Mouse (Mus musculus): ENCODE results near the gene Steap3. TPM values are rescaled to one million over a fixed set of nuclear protein-coding genes. Genes with fewer than 3 reads are reported as not detected.

Steap3 gene
- total RNA-seq, 2 experiments from 2014 or later: 26.9 to 32.1 TPM

DNA sequence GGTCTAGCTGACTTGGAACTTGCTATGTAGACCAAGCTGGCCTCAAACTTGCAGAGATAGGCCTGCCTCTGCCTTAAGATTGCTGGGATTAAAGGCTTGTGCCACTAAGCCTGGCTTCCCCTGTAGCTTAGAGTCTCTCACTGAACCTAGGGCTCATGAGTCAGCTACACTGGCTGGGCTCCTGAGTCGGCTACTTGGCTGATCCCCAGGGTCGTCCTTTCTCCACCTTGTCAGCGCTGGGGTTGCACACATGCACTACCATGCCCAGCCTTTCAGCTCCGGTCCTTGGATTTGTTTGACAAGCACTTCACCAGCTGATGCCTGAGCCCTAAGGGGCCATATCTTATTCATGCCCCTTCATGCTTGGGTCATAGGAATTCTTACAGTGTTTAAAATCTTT lies 104.5 kb downstream of the Steap3 start:
- DNase-seq: no peak
- intact Hi-C loops (cut with DNase I): no loop called here

- intact Hi-C loops (cut with DNase I): no loop called here
- no peak for DNase-seq
Measured at GRCm38 (mm10) chr1:120162616-120163015, 109.9 kb downstream of the Steap3 start.

DNA sequence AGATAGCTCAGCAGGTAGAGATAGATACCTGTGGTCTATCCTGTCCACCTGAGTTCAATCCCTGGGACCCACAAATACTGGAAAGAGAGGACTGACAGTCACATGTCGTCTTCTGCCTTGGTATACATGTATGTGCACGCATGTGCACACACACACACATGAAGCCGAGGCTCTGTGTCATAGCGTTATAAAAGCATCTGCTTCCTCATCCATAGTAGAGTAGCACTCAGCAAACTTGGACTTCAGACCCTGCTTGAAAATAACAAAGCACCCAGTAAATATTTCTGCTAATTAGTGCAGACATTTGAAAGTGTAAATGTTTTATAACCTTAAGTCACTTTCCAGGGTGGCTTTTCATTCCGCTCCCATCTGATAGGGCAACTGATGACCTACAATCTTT lies 111.0 kb downstream of the Steap3 start:
- intact Hi-C loops (cut with DNase I): no loop called here
- DNase-seq: no peak

DNA sequence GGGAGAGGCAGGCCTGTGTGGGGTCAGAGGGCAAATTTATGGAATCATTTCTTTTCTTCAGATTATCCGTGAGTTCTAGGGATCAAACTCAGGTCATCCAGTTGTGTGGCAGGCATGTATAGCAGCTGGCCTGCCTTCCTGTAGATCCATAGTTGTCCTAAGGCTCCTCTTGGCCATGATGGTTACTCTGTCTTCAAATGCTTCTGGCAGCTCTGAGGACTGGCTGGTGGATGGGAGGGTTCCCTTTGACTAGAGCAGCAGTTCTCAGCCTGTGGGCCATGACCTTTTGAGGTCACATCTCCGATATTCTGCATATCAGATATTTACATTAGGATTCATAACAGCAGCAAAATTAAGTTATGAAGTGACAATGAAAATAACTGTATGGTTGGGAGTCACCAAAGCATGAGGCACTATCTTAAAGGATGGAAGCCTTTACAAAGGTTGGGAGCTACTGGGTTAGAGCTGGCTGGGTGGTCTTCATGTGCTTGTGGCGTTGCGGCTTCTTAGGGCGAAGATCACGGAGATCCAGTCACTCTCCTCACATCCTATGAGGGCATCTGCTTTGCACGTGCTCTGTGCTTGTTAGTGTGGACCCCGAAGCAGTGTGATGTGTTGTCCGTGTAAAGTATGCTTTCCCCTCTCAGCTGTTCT lies 113.9 kb downstream of the Steap3 start:
- intact Hi-C loops (cut with DNase I): no loop called here

GRCm38 (mm10) chr1:120155325-120155724 lies 117.2 kb downstream of the Steap3 start:
- intact Hi-C loops (cut with DNase I): loop anchor here (2.0 kb wide), 2 partner anchors 57 to 123 kb away; no protein-coding TSS in a partner anchor
- peak; percentile 23 to 49 for DNase-seq

More for the DNA sequence above, 113.9 kb downstream of the Steap3 start:
- DNase-seq: no peak

DNA sequence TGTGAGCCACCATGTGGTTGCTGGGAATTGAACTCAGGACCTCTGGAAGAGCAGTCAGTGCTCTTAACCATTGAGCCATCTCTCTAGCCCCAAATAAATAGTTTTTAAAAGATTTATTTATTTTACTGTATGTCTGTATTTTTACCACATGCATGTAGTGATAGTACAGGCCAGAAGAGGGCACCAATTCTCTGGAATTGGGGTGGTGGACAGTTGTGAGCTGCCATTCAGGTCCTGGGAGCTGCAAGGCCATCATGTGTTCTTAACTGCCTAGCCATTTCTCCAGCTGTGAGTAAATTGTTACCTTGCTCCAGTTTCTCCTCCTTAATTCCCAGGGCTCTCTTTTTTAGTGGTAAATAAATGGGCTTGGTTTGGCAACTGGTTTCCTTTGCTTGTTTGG lies 118.3 kb downstream of the Steap3 start:
- DNase-seq: peak; percentile 29 to 64
- intact Hi-C loops (cut with DNase I): loop anchor here (2.0 kb wide), 2 partner anchors 55 to 121 kb away; no protein-coding TSS in a partner anchor

DNA sequence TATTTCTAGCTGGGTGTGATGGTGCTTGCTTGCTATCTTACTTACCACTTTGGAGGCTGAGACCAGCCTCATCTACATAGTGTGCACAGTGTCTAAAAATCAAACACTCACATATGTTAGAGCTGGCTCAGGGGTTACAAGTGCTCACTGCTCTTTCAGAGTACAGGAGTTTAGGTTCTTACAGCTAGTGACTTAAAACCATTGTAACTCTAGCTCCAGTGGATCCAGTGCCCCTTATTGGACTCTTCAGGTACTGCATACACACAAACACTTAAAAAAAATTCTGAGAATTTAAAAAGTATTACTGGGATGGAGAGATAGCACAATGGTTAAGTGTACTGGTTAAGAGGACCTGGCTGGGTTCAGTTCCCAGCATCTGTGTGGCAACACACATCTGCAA lies 125.5 kb downstream of the Steap3 start:
- DNase-seq: peak in 1 of 2 experiments; percentile 24
- intact Hi-C loops (cut with DNase I): no loop called here

- intact Hi-C loops (cut with DNase I): no loop called here
- no peak for DNase-seq
Measured at GRCm38 (mm10) chr1:120145527-120146216, 126.8 kb downstream of the Steap3 start.

GRCm38 (mm10) chr1:120142551-120142950 lies 130.0 kb downstream of the Steap3 start:
- DNase-seq: peak; percentile 81 to 86
- intact Hi-C loops (cut with DNase I): no loop called here

Other genes starting within 250 kb of the Steap3 start
- gene Tmem37, start 198.6 kb downstream of the Steap3 start, total RNA-seq (2021): 1 to 10 TPM; 4.2 to 6.2 TPM
- gene Dbi, start 151.6 kb downstream of the Steap3 start, total RNA-seq (2021): 100 to 1,000 TPM; 424 to 472 TPM
- gene 3110009E18Rik, start 151.5 kb downstream of the Steap3 start, total RNA-seq (2021): 1 to 10 TPM; 4.5 to 7.0 TPM
- gene C1ql2, start 67.9 kb upstream of the Steap3 start, total RNA-seq (2021): not detected
- not detected for gene Marco, start 232.3 kb upstream of the Steap3 start, total RNA-seq (2021)

Measured in heart, postnatal 10 days (tissue).